Mouse (Mus musculus) adrenal gland, adult (tissue): ENCODE results near the gene Heatr5a.

ENCODE experiments used
- DNase-seq, 2 experiments: peaks; one replicate each; pipeline ENCODE4 v3.0.0; 2022 to 2023; ENCODE audit warnings: low spot score in 1 of 2; ENCODE audit not compliant: inconsistent age in 2 of 2

The Heatr5a gene

DNA sequence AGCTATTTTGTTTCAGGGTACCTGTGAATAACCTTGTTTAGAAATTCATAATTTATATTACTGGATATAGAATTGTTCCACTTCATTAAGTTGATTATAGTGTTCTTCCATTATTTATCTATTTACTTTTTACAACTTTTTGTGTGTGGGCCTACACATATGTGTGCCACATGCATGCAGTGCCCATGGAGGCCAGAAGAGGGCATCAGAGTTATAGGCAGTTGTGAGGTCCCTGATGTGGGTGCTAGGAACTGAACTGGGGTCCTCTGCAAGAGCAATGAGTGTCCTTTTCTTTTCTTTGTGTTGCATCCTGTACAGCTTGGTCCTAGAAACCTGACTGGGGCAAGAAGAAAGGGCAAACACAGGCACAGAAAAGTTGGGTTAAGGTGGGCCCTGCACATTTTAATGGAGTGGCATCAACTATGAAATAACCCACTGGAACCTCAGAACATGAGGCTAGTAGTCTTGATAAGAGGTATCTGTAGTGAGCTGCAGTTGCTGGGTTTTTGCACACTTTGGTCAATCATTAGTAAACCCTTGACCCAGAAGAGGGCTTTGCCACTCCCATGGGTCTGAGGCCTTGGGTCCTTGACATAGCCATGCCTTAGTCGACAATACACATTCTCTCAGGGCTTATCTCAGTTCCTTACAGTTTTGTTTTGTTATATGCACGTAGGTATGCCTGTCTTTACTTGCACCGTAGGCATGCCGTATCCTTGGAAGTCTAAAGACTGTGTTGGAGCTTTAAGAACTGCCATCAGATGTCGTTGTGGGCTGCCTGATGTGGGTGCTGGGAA is 1.3 kb upstream of the Heatr5a start:
- peak in 1 of 2 experiments; percentile 20 for DNase-seq

DNA sequence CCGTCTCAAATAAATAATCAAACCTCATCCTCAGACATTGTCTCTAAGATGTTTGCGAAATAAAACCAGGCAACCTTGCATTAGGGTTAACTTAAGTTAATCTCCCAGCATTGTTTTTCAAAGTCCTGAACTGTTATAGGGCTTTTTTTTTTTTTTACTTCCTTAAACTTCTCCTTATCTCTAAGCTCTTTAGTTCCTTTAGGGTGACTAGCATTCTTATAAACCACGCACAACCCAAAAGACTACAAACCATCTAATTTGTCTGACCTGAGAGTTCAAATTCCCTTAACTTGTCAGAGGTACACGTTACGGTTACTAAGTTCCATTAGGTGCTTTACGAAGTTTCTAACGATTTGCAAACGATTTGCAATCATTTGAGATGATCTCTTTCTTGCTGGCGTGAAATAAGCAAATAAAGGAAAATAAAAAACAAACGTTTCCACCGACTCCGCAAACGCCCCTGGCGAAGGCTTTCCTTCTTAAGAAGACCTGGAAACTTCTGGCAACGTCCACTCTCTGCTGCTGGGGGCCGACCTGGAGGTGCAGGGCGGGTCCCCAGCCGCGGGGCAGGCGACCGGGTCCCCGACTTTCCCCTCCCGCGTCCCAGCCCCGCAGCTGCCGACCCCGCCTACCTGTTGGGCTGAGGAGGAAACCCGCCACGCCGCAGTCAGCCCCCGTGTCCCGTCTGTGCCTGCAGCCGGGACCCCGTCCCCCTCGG is 610 bp downstream of the Heatr5a start:
- DNase-seq: no peak

DNA sequence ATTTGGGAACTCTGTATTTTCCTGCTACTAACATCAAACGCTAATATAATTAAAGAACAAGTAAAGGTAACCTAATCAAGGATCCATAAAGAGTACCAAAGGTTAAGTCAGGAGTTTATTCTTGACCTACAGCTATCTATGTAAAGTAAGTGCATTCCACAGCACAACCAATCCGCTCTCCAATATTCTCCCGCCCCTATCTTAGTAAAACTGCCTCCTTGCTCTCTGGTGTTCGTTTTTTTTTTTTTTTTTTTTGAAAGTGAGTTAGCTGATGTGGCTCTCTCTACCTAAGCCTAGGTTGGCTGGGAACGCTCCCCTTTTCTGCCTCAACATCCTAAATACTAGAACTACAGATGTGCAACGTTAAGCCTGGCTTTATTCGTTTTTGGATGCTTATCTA is 1.2 kb downstream of the Heatr5a start:
- DNase-seq: no peak

DNA sequence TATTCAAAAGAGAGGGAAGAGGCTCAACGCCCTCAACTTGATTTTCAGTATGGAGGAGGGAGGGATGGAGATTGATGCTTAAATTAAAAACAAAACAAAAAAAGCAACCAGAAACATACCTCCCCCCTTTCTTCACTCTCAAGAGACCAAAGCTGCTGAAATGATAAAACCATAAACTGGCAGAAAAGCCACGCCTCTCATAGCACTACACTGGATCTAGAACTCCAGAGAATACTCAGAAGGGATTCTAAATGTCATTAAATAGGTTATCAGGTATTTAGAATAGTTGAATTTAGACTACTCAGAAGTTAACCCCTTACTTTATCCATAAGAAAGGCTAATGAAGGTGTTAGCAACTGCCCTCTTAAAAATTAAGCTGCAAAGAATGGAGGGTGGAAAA is 2.0 kb downstream of the Heatr5a start:
- DNase-seq: no peak

DNA sequence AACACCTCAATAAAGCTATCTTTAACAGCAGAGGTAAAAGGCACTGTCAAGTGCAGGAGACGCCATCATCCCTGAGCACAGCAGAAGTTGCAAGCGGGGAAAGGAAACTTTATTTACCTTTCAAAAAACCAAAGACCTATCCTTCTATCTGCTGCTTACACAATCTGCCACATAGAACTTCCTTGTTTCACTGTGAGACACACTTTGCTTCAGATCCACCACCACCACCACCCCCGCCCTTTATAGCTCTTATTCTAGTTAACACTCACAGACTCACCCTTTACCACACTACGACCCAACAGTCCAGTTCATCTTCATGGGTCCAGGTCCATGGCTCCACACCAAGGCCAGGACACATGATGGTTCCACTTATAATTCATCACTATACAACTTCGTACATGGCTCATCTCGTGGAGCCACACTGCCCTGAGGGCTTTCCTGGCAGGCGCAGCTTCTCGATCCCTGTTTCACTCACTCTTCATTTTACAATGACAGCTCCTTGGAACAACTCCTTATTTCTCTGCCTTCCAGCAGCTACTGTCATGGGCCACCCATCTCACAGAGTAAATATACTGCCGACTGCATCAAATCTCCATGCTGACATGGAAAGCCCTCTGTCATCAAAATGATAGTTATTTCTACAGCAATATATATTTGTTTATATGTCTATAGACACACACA is 3.1 kb downstream of the Heatr5a start:
- DNase-seq: no peak

DNA sequence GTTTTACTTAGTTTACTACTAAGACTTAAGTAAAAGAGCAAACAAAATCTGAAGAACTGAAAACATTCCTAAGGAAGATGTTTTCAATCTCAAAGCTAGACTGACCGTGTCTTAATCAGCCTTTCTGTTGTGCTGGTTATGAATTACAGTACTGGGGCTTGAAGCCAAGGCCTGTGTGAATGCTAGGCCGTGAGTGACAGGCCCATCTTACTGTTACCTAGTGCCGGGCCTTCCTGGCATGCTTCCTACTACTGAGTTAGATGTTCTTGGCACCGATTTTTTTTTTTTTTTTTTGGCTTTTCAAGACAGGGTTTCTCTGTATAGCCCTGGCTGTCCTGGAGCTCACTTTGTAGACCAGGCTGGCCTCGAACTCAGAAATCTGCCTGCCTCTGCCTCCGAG is 13.5 kb downstream of the Heatr5a start:
- no peak for DNase-seq

DNA sequence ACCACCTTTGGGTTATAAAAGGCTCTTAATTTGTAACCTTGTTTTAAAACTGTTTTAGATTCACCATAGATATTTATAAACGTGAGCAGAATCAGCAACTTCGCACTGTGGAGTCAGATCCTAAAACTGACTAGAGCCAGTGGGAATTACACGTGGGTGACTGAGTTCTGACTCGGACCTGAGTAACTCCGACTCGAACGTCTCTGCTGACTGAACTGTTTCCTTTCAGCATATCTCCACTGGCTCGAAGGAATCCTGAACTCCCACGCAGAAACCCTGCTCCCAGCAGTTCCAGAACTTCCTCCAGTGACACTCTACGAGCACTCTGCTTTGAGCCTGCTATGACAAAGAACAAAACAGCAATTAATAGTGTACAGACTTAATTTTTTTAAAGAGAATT is 18.8 kb downstream of the Heatr5a start:
- no peak for DNase-seq

DNA sequence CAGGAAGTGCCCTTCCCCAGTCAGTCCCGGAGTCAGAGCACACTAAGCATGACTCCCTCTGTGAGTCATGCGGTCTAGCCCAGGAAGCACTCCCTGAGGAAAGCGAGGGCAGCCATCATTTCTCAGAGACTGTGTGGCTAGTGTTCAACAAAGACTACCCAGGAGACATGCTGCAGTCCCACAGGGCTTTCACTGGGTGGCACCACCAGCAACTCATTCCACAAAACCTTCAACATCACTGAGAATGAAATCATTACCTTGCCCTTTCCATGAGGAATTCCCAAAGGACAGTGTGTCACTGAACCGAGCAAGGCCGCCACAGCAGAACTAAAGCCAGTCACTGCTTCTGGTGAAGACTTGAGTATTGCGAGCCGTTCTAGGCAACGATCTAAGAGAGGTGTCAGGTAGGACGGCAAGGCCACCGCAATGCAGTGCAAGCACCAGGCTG is 23.6 kb downstream of the Heatr5a start:
- peak; percentile 78 to 86 for DNase-seq

DNA sequence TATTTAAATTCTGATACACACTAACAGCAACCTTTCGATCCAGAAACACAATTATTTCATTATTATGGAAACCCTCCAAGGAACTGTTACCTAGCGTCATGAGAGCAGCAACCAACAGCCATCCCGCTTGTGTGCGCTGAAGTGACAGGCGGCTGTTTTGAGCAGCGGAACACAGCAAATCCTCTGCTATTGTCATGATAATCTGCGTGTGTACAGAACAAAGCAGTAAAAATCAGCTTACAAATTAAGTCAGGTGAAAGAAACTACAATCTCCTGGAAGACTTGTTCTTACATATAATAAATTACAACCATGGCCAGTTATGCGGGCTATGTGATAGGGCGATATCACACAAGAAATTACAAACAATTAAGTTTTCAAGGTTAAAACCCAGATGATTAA is 25.8 kb downstream of the Heatr5a start:
- DNase-seq: no peak

DNA sequence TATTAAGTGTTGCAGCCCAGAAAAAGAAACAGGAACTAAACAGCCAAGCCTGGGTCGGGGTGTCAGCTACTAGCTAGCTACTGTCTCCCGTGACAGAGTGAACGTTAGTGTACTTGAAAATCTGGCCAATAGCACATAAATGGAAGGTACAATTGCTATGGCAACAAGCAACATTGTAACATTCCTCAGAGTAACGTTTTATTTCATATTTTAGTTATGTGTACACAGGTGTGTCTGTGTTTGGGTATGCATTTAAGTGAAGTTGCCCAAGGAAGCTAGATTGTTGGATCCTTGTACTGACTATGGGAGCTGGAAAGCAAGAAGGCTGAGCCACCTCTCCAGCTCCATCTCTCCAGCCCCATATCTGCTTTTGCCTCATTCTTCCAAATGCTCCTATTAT is 31.3 kb downstream of the Heatr5a start:
- no peak for DNase-seq

DNA sequence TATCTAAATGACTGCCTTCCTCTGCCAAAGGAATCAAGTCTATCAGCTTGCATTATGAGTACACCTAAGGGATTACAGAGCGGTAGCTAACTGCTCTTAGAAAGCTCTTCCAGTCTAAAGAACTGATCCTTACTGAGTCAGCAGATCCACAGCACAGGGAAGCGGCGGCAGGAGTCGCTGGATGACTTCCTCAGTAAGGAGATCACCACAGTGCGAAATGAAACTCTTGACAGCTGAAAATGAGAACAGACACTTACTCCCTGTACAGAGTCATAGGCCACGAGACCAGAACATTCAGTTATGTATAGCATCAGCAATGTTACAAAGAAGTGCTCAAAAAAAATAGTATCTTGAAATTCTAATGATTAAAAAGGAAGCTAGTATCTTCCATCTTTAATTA is 33.2 kb downstream of the Heatr5a start:
- no peak for DNase-seq

DNA sequence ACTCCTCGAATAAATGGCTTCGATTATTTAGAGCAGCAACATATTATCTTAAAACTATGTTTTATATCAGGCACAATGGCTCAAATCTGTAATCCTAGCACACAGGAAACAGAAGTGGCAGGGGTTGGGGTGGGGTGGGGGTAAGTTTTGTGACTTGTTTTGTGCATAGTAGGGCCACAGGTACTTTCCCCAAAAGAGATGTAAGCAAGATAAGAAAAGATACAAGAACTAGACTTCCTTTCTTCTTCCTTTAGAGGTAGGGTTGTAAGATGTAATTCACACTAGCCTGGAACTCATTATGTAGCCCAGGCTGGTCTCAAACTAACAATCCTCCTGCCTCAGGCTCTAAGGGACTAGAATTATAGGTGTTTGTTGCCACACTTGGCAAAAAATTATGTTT is 41.5 kb downstream of the Heatr5a start:
- DNase-seq: no peak

DNA sequence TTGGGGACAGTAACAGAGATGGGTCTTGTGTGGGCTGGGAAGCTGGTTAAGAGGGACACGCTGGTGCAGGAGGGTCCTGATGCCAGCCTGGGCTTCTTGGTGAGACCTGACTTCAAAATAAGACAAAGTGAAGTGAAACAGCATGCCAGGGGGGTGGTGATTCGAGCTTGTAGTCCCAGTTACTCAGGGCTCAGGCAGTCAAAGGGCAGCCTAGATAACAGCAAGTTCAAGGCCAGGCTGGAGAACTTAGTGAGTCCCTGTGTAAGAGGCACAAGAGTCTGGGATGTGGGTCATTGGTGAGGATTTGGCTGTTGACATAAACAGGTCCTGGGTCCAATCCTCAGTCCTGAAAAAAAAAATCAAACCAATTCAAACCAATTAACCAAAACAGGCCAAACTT is 53.9 kb downstream of the Heatr5a start:
- peak; percentile 68 to 70 for DNase-seq

DNA sequence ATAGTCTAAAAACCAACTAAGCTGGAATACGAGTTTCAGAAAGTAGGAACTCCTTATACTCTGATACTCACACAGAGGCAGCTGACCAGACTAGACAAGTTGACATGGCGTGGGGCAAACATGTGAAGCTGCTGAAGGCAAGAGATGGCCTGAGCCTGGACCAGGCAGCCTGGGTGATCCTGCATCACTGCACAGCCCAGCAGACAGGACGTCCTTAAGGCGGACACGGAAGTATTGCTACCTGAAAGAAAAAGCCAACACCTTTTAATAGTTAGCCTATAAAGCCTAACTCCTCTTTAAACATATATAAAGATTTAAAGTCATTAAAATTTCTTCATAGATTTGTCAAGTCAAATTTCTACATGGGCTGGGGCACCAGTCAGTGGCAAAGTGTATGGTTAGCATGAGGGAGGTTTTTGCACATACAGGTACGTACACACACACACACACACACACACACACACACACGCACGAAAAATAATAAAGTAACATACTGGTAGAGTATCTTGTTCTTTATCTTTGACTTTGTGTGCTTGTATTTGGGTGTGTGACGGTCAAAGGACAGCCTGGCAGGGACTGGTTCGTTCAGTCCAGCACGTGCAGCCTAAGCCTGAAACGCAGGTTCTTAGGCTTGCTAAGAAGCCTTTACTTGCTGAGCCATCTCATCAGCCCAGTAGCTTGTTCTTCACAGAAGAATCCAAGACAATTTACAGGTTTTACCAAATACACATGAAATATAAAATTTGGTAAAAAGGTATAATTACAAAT is 56.0 kb downstream of the Heatr5a start:
- DNase-seq: no peak

DNA sequence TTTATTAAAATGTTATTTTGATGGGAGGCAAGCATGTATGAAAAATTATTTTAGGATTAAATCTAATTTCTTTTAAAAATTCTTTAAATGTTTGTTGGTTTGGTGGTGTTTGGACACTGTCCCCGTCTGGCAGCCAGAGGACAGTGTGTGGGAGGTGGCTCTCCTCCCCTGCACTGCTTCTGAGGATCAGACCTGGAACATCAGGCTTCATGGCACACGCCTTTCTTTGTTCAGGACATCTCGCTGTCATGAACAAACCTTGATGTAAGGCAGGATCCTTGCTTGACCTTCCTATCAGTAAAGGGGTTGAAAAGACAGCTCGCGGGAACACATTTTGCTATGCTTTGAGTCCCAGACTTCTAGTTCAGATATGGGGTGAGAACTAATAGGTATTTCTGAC is 61.9 kb downstream of the Heatr5a start:
- DNase-seq: no peak

DNA sequence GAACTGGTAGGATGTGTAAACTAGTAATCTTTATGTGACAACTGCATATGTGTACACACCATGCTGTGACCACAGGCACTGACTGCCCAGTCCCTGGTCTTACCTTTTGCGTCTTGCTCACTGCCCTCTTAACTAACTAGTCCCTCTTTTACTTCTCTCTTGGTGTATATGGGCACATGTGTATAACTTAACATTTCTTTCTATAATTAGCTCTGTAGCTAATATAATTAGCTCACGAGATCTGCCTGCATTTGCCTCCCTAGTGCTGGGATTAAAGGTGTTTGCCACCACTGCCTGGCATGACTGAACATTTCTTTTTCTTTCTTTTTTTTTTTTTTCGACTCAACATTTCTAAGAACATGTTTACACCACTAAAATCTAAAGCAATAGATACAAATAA is 63.6 kb downstream of the Heatr5a start:
- no peak for DNase-seq

DNA sequence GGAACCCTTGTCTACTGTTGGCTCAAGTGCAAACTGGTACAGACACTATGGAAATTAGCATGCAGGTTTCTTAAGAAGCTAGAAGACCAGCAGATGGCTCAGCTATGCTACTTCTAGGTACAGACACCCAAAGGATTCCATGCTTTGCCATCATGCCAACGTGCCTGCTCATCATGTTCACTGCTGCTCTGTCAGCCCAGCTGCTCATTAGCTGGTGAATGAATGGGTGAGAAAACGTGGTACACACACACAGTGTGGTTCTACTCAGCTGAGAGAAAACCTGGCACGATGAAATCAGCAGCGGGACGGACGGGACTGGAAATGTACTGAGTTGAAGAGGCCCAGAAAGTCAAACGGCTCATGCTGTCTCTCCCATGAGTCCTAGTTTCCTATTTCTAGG is 70.6 kb downstream of the Heatr5a start:
- no peak for DNase-seq

DNA sequence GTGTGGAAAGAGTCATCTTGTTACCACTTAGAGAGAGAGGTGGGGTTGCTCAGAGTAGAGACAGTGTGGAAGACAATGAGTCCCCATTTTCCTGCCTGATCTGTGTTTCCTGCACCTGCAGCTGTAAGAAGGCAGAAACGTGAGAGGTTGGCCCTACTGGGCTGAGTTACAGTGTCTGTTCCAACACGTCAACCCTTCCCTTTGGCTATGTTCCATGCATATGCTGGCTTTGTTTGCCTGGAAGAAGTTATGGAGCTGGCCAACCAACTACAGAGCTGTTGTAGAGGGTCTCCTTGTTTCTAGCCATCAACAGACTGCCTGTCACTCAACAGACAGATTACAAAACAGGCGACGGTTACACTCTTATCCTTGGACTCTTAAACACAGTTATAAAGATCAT is 74.2 kb downstream of the Heatr5a start:
- no peak for DNase-seq

DNA sequence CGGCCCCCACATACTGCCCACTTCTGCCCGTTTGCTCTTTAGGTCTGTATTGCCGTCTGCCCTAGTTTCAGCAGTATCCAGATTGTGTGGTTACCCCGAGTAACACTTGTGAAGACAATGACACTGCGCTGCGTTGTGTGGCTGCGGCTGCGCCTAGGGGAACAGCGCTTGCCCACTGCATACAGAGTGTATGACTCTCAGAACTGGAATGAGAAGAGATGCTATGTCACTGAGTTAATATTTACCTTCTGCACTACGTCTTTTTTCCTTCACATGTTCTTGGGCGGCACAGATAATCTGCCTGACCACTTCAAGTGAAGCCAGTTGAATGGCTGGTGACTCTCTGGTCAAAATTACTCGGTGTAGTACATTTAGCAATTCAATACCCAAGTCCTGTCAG is 82.5 kb downstream of the Heatr5a start:
- no peak for DNase-seq

DNA sequence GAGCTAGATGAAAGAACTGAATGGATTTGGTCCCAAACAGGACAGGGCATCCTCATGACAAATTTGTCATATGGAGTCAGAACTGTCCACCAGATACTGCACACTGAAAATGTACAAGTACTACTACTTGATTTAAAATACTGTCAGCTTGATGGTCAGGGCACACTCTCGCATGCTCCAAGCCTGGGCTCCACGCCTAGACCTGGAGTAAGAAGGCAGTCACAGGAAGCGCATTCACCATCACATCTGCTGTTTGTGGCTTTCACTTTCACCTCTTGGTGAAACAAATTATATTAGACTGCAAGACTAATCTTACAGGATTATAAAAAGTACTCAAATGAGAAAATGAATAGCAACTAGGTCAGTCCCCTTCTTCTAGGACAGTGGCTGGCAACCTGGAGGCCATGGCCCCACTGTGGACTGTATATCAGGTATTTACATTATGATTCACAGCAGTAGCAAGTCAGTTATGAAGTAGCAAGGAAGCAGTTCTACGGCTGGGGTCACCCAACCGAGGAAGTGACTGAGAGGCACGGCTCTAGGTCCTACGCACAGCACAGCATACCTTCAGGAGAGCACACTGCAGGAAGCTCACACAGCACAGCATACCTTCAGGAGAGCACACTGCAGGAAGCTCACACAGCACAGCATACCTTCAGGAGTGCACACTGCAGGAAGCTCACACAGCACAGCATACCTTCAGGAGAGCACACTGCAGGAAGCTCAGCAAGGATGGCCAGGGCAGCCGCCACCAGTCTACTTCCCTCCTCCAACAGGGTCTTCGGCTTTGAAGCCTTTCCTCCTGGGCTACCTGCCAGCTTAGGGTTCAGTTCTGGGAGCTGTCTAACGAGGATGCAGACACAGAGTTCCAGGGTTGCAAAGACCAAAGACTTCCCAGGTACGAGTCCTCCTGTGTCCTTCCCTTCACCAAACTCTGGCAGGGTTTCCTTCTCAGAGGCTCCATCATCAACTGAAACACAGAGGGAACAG is 83.5 kb downstream of the Heatr5a start:
- no peak for DNase-seq
